Mouse (Mus musculus) brown adipose tissue, adult 24 weeks (tissue): Measurements from ENCODE around the gene Smim6. TPM values are rescaled to one million over a fixed set of nuclear protein-coding genes. Genes with fewer than 3 reads are reported as not detected.

Experiments
- H3K27ac ChIP-seq: fragments of 200-500 bp; replicated peaks from 2 replicates; pipeline ENCODE4 v1.5.1; 2012; ENCODE audit warnings: low read depth, mild to moderate bottlenecking, low read length
- H3K4me1 ChIP-seq: fragments of 200-500 bp; 2 replicates; pipeline ENCODE4 v1.6.1; 2012; ENCODE audit warnings: low read length, mixed read lengths; ENCODE audit not compliant: control insufficient read depth, insufficient read depth, insufficient read length
- H3K4me3 ChIP-seq: fragments of 200-500 bp; 2 replicates; pipeline ENCODE4 v1.5.1; 2012; ENCODE audit warnings: low read depth, mild to moderate bottlenecking, low read length, moderate library complexity; ENCODE audit not compliant: insufficient read depth
- polyA plus RNA-seq: library from polyadenylated mRNA; stranded (reverse); fragments of >200 nt; gene quantifications from 2 replicates; pipeline ENCODE4 v1.2.4, GENCODE M21; 2012; ENCODE audit not compliant: missing spikeins, insufficient read depth, insufficient read length

Gene Smim6
- polyA plus RNA-seq, 1 experiment = not detected

DNA sequence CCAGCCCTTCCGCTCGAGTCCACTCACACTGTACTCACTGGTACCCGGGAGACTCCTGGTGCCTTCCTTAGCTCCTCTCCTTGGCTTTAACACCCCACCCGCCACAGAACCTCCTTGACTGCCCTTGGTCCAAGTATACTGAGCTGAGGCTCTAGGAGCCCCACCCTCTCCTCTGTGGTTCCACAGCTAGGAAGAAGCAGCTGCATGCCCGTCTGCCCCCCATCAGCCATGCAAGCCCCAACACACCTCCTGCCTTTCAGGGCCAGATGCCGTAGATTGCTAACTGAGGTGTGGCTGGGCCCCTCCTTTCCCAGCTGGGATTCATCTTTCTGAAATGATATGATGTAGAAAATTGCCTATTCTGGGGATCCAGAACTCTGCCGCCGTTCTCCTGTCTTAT is 33.4 kb downstream of the Smim6 start:
- Histone ChIP-seq H3K27ac (no peak overlapping the region), H3K4me3 (no peak overlapping the region), H3K4me1 (no peaks in the 10 kb centered on the region)

- Histone ChIP-seq H3K4me1 (no peaks in the 10 kb centered on the region), H3K27ac (no peak overlapping the region), H3K4me3 (no peak overlapping the region)
Observed at GRCm38 (mm10) chr11:115946221-115946828, 34.5 kb downstream of the Smim6 start.

DNA sequence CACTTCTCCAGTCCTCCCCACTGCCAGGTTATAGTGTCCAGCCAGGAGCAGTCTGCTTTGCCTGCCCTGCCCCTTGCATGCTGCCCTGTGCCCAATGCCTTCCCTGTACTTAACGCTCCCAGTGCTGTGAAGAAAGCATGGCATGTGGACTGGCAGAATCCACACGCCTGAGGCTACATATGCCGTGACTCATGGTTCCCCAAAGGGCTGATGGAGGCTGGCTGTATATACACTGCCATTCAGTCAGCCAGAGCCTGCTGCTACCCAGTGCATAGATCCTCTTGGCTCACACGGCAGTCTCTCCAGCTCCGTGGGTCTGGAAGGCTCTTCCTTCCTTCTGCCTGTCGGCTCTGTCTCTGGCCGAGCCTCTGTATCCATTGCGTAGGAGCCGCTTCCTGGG is 36.5 kb downstream of the Smim6 start:
- Histone ChIP-seq H3K4me1 (no peaks in the 10 kb centered on the region), H3K4me3 (no peak overlapping the region), H3K27ac (no peak overlapping the region)

DNA sequence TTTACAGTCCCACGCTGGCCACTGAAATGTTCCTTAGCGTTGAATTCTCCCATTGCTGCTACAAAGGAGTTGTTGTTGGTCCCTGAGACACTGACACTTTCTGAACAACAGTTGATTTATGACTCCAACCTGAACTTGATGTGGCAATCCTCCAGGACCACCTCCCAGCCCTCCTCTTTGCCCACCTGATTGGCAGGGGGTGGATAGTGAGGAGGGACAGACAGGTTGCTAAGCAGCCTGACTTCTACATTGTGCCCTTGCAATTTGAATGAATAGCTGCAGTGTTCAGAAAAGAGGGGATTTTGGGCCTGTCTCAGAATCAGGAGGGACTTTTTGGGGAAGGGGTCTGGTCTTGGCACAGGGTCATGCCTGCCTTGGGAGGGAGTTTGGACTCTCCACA is 38.9 kb downstream of the Smim6 start:
- Histone ChIP-seq H3K27ac (no peak overlapping the region), H3K4me1 (peaks cover 4% of the 10 kb centered on the region; the same call in 1 of the 2 replicates), H3K4me3 (no peak overlapping the region)

GRCm38 (mm10) chr11:115954712-115955111 is 42.9 kb downstream of the Smim6 start:
- Histone ChIP-seq H3K27ac (peak overlapping the region; percentile 57), H3K4me3 (no peak overlapping the region), H3K4me1 (peaks cover 5% of the 10 kb centered on the region; the same call in 1 of the 2 replicates)

DNA sequence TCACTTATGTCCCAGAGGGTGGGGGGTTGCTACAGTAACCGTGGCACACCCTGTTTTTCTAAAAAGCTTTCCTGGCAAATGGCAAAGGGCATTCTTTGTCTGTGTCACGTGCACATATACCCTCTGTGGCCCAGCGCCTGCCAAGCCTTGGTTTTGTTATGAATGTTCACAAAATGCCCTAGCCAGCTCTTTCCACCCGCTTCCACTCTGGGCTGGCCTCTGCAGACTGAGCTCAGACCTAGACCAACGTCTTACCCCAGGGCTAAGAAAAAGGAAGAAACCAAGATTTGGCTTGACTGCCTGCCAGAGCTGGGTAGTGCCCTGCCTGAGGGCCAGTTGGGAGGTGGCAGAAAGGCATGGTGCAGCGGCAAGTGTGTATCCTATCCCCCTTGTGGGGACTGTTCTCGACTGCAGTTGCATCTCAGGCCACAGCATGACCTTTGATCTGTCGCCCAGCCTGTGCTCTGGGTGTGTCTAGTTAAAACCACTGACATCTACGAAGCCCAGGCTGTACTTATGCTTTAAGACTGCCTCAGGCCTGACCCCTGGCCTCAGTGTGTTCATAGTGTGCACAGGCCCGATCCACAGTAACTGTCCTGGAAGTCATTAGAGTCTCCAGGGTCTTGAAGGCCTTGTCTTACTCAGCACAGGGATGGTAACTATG is 43.5 kb downstream of the Smim6 start:
- Histone ChIP-seq H3K4me1 (peaks cover 5% of the 10 kb centered on the region; the same call in 1 of the 2 replicates), H3K27ac (peak overlapping the region; percentile 57)

DNA sequence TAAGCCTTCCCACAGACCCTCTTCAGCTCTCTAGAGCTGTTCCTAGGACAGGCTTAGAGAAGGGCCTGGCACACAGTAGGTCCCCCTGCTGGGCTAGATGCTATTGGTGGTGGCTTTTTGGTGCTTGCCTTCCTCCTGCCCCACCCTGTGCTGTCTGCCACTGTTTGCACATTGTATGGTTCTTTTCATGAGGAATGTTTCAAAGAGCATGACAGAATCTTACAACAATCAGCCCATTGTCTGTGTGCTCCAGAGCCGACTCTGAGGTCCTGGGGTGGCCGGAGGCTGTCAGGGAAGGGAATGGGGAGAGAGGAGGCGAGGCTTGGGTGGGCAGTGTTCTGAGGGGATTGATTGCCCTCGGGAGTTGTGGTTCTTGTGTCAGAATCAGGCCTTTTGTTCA is 44.6 kb downstream of the Smim6 start:
- Histone ChIP-seq H3K4me1 (peaks cover 5% of the 10 kb centered on the region; the same call in 1 of the 2 replicates), H3K27ac (no peak overlapping the region), H3K4me3 (no peak overlapping the region)

More for the DNA sequence above, 43.5 kb downstream of the Smim6 start:
- no peak overlapping the region for H3K4me3 ChIP-seq

- Histone ChIP-seq H3K27ac (0 out of 2 replicates have a peak overlapping the region, but pooled peaks have one; percentile 17), H3K4me1 (peaks cover 5% of the 10 kb centered on the region; the same call in 1 of the 2 replicates), H3K4me3 (no peak overlapping the region)
Observed at GRCm38 (mm10) chr11:115957971-115958370, 46.2 kb downstream of the Smim6 start.

GRCm38 (mm10) chr11:115959018-115959417 is 47.2 kb downstream of the Smim6 start:
- no peak overlapping the region for H3K4me3 ChIP-seq

DNA sequence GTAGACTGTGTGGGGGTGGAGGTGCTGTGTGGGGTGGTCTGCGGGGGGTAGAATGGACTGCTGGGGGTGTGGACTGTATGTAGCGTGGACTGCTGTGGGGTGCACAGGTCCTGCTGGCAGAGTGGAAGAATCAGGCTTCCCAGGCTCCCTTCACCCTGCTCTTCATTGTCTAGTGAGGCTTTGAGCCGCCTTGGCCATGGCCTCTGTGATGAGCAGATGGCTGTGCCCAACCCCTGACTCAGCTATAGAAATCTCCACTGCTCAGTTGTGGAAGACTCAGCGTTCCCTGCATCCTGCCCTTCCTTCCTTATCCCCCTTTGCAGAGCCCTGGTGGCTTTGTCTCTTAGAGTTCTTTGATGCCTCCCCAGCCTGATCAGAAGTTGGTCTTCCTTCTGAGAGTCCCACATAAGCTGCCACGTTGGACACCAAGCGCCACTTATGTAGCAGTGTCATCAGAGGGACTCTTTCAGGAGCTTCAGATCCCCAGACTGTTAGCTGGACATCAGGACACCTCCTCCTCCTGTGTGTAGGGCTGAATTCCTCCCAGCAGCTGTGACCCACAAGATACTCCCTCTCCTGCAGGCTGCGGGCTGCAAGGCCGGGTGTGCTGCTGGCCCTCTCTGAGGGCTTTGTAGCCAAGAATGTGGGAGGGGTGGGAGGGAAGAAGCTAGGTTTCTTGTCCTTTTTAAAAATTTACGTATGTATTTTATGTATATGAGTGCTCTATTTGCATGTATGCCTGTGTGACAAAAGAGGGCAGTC is 51.0 kb downstream of the Smim6 start:
- no peaks in the 10 kb centered on the region for H3K4me1 ChIP-seq
- H3K27ac ChIP-seq = no peak overlapping the region

More at GRCm38 (mm10) chr11:115959018-115959417, 47.2 kb downstream of the Smim6 start:
- H3K27ac ChIP-seq = no peak overlapping the region
- H3K4me1 ChIP-seq = peaks cover 5% of the 10 kb centered on the region; the same call in 1 of the 2 replicates

More for the DNA sequence above, 51.0 kb downstream of the Smim6 start:
- no peak overlapping the region for H3K4me3 ChIP-seq

Other genes with a start within 250 kb of the Smim6 start
- 29.1 and 32.4 TPM in 2 replicates for gene Grb2, start 203.4 kb upstream of the Smim6 start, polyA plus RNA-seq
- 18.0 and 23.0 TPM in 2 replicates for gene Tmem94, start 146.6 kb upstream of the Smim6 start, polyA plus RNA-seq
- gene Caskin2, start 98.4 kb upstream of the Smim6 start, polyA plus RNA-seq = 8.8 and 10.4 TPM in 2 replicates
- gene Tsen54, start 97.3 kb upstream of the Smim6 start, polyA plus RNA-seq = 6.1 and 6.8 TPM in 2 replicates
- 4.0 and 5.5 TPM in 2 replicates for gene Llgl2, start 88.0 kb upstream of the Smim6 start, polyA plus RNA-seq
- not detected in 2 replicates for gene Myo15b, start 53.6 kb upstream of the Smim6 start, polyA plus RNA-seq
- not detected in 2 replicates for gene Smim5, start 12.1 kb upstream of the Smim6 start, polyA plus RNA-seq
- gene Sap30bp, start 21.3 kb downstream of the Smim6 start, polyA plus RNA-seq = 10.0 and 12.0 TPM in 2 replicates
- gene Recql5, start 21.5 kb downstream of the Smim6 start, polyA plus RNA-seq = 4.2 and 5.3 TPM in 2 replicates
- 1.5 and 2.2 TPM in 2 replicates for gene Itgb4, start 62.7 kb downstream of the Smim6 start, polyA plus RNA-seq
- gene Galk1, start 100.7 kb downstream of the Smim6 start, polyA plus RNA-seq = 9.6 and 12.4 TPM in 2 replicates
- 85.7 and 112 TPM in 2 replicates for gene H3f3b, start 115.9 kb downstream of the Smim6 start, polyA plus RNA-seq
- 2.9 and 4.0 TPM in 2 replicates for gene Unk, start 118.3 kb downstream of the Smim6 start, polyA plus RNA-seq
- not detected in 2 replicates for gene Unc13d, start 165.9 kb downstream of the Smim6 start, polyA plus RNA-seq
- gene Wbp2, start 175.0 kb downstream of the Smim6 start, polyA plus RNA-seq = 73.7 and 124 TPM in 2 replicates
- 4.6 and 8.3 TPM in 2 replicates for gene Trim47, start 215.2 kb downstream of the Smim6 start, polyA plus RNA-seq
- gene Trim65, start 219.1 kb downstream of the Smim6 start, polyA plus RNA-seq = 5.9 and 8.3 TPM in 2 replicates
- 99.5 and 121 TPM in 2 replicates for gene Mrpl38, start 226.9 kb downstream of the Smim6 start, polyA plus RNA-seq